Mouse (Mus musculus): Measurements from ENCODE around the gene Crxos.

Crxos gene

DNA sequence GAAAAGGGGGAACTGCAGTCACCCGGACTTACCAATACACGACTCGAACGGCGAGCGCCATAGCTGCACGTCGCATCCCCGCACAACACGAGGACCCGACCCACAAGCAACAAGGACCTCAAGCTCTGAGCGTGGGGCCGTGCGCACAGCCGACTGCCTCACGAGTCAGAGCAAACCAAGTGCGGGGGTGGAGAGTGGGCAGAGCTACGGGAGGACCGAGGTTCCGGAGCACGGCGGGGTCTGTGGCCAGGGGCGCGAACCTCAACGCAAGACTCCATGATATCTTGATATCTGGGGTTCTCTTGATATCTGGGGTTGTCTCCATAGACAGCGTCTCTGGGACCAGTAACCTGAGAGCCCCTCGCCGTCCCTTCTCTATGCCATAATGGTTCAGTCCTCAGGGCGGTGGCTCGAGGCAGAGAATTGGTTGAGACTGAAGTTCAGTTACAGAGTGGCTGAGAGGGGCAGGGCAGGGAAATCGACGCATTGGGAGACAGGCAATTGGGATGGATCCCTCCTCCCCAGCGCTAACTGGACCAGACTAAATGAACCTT, 39.9 kb downstream of the Crxos start, which contains the start of gene Selenow:
Selenow (minus strand) TSS at position 183 of the 554 bp plus-strand sequence.
- peak; percentile 97 for DNase-seq

DNA sequence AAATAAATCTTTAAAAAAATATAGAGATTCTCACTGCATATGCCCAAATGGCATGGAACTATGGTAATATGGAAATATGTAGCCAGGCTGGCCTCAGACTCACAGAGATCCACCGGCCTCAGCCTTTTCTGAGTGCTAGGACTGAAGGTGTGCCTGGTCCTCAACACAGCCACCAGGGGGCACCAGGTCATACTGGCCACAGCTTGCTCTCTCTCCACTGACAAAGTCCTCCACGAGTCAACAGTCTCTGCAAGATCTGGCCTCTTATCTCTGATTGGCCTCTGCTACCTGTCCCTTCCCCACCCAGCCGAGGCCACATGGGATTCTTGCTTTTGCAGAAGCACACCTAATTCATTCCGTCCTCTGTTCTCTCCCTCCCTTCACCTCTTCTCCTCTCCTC, 47.5 kb downstream of the Crxos start:
- peak; percentile 67 for DNase-seq

- no peak for DNase-seq
These were observed 48.1 kb downstream of the Crxos start for GRCm38 (mm10) chr7:15930543-15930942.

DNA sequence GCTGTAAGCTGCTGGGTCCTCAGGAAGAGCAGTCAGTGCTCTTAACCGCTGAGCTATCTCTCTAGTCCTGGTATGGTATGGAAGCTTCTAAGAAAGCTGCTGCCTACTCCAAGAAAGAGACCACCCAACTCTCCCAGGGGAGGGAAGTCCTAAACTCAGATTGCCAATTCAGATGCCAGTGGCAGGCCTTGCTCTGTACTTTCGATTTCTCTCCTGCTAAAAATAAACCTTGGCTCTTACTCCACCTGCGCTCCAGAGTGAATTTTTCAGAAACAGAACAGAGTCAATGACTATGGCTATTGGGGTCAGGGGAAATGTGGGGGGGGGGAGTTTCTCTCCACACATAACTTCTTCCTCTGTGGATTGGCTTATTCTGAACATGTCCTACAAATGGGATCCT, 49.2 kb downstream of the Crxos start:
- no peak for DNase-seq

DNA sequence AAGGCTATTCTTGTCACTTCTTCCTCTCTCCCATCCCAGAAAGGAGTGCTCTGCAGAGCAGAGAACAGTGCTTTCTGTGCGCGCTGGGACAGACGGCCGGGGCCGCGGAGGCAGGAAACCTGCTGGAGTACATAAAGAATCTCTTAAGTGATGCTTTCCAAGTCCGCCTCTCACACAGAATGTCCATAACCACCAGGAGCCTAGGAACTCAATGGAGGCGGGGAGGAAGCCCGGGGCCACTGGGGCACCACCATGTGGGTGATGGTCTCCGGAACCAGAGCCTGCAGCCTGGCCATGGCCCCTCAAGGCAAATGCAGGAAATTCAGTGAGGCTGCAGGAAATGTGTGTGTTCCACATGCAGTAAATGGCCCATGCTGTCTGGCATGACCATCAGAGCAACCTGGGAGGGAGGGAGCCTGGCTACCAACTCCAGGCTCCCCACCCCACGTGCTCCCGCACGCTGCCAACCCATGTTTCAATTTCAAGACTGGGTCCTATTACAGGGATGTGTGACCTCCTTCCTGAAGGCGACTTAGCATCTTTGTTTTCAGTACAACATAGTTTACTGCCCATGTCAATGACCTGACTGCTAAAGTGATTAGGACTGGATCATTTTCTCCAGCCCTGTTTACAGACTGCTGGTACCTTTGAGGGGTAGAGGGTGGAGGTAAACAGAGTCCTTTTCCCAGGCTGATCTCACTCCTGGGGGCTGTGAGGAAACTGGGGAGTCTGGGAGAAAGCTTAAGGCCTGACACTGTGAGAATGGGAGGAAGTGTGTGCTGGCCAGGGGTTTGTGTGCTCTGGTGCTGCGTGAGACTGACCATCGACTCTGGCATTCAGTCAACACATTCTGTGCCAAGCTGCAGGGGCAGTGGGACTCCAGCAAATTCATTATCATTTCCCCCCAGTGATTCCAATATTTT, 51.3 kb downstream of the Crxos start:
- DNase-seq: no peak

GRCm38 (mm10) chr7:15937491-15937890, 55.1 kb downstream of the Crxos start:
- no peak for DNase-seq

DNA sequence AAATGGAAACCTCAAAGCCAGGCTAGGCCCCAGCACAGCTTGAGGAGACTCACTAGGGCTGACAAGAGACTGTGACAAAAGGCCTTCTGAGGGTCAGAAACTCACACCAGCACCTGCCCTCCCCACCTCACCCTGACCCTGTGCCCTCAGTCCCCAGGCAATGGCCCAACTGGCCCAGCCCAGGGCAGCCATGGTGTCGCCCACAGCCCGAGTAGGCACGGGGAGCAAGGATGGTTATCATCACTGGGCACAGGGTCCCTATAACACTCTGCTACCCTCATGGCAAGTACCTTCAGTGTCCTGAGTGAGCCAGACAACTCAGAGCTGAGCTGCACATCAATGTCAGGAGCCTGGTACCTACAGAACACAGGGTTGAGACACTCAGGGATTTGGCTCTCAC, 56.2 kb downstream of the Crxos start:
- DNase-seq: no peak

DNA sequence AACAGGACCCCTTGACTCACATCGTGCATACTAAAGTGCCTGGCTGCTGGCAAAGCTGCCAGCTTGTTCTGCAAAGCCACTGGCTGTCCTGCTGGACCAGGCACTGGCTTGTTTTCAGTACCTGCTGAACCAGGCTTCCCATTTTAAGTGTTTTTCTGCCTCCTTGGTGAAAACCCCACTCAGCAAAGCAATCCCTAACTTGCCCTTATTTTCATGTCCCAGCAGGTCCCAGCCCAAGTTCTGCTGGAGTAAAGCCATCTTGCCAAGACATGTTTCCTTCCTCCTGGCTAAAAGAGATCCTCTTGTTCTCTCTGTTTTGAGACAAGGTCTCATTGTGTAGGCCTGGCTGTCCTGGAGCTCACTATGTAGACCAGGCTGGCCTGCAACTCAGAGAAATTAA, 61.9 kb downstream of the Crxos start:
- DNase-seq: no peak

- DNase-seq: no peak
These were observed 62.8 kb downstream of the Crxos start for GRCm38 (mm10) chr7:15945211-15945610.

DNA sequence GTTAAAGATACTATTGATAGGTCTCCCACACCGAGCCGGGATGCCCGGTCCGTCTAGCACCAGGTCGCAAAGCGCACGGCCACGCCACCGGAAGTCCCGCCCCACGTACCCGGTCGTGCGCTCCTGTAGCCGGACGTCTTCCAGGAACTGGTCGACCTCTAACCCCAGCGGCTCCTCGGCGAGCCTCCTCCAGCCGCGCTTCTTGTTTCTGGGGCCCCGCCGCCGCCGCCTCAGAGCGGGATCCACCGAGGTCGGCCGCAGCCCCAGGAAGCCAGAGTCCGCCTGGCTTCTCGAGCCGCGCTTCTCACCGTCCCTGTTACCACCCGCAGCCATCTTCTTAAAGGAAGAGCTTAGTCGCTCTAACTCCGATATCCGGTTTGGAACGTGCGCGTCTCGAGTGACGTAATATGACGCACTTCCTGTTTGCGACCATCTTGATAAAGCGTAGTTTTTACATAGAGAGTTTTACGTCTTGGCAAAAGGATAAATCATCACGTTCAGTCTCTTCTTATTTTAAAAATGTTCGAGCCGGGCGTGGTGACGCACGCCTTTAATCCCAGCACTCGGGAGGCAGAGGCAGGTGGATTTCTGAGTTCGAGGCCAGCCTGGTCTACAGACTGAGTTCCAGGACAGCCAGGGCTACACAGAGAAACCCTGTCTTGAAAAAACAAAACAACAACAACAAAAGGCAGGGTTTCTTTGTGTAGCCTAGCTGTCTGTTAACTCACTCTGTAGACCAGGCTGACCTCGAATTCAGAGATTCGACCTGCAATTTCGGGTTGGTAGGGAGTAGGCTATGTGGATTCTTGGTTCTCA, 63.5 kb downstream of the Crxos start, which contains the start of gene Nop53:
Nop53 (minus strand) TSS at position 354 of the 816 bp plus-strand sequence.
- peak; percentile 99 for DNase-seq

GRCm38 (mm10) chr7:15947653-15948260, 65.3 kb downstream of the Crxos start:
- DNase-seq: no peak

DNA sequence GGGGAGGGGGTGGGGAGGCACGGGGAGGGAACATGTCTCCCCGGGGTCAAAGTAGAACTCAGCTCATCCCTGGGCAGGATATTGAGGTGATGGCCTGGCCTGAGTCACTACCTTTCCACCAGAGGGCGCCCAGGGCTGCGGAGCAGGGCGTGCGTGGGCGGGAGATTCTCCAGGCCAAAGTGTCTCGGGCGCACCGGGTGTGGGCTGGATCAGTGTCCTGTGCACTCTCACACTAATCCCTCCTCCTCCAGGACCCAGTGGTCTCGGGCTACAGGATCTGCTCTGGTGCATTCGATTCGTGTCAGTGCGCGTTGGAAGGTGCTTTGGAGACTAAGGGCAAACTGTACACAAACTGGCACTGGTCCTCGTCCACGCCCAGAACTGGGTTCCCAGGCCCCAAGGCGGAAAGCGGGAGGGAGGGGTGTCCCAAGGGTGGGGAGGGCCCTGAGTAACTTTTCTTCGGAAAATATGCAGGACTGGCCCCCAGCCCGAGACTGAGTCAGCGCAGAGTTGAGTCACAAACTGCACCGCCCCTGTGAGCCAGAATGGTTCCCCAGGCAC, 66.0 kb downstream of the Crxos start:
- DNase-seq: peak; percentile 88

- no peak for DNase-seq
These were observed 66.9 kb downstream of the Crxos start for GRCm38 (mm10) chr7:15949216-15949790.

DNA sequence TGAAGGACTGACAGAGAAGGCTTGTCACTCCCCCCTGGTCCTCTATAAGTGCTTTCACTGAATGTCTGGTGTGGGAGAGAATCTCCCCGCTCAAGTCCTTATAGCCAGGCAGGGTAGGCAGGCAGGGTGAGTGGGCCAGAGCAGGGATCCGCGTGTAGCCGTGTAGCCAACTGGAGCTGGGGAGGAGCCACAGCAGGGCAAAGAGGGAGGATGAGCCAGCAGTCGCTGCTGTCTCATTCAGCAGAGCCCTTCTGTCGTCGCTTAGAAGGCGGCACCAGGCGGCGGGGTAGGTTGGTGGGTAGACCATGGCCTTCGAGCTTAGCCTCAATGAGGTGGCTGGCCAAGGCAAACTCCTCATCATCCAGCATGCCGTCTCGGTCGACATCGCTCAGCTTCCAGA, 67.6 kb downstream of the Crxos start:
- no peak for DNase-seq

DNA sequence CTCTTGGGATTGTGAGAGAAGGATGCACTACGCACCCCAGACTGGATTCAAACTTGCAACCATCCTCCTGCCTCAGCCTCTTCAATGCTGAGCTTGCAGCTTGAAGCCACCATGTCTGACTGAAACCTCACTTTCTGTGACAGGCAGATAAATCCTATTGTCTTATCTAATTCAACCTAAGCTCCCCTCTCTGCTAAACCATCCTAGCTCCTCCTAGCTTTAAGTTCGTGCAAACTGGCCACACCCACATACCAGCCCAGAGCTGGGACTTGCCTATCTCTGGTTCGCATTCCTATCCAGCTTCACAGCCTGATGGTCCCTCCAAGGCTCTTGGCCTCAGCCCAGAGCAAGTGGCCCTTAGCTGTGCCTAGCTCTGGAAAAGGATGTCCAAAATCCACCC, 70.0 kb downstream of the Crxos start:
- no peak for DNase-seq

Measured in retina, postnatal 1 day (tissue).